Mouse (Mus musculus): ENCODE measurements around the gene Selenoo.
A peak's percentile ranks its signal among the peaks of the same experiment; 100 is the strongest.

Selenoo gene

DNA sequence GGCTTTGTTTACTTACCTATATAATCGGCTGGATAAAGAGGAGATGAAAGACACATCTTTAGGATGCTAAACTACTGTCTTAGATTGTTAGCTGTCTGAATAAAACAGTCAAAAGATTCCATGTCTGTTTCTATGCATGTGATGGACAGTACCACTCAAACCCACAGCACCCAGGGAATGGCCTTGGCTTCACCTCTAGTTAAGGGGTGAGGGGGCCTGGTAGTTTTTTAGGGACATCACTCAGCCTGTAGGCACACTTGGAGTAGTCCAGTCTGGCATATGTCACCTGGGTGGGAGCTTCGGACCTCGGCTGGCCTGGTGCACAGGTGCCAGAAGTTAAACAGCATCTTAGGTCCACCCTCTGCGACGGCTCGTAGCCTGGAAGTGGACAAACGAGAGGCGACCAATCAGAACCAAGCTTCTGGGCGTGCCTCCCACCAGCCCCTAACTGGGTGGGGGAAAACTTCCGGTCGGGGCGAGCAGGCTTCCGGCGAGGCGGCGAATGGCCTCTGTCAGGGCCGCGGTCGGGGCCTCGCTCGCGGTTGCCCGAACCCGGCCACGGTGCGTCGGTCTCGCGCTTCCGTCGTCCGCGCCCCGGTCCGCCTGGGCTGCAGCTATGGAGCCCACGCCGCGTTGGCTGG lies at the start of gene Selenoo:
TSS of gene Selenoo (plus strand) at position 478 of the 641 bp plus-strand sequence.
- DNase-seq (ENCODE audit: low read depth in 2 of 2, low spot score in 2 of 2), result peak; percentile 50 to 54

GRCm38 (mm10) chr15:89044381-89044780 lies 44.5 kb upstream of the Selenoo start:
- no peak for DNase-seq (ENCODE audit: low read depth in 2 of 2, low spot score in 2 of 2)

DNA sequence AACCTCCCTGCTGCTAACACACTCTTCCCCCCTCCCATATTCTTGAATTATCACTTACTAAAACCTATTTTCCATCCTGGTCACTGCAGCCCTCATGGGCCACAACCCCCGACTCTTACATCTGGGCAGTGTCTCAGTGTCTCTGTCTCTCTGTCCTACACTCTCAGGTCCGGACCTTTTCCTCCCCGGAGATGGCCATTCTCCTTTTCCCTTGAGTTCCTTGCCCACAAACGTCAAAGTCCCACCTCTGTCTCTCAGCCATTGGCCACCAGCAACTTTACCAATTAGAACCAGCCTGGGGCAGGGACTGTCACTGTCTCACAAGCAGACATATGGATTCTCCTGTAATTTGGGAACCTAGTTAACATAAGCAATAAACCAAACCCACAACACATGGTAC lies 42.5 kb upstream of the Selenoo start:
- no peak for DNase-seq (ENCODE audit: low read depth in 2 of 2, low spot score in 2 of 2)

GRCm38 (mm10) chr15:89054666-89055065 lies 34.2 kb upstream of the Selenoo start:
- DNase-seq (ENCODE audit: low read depth in 2 of 2, low spot score in 2 of 2), result no peak

DNA sequence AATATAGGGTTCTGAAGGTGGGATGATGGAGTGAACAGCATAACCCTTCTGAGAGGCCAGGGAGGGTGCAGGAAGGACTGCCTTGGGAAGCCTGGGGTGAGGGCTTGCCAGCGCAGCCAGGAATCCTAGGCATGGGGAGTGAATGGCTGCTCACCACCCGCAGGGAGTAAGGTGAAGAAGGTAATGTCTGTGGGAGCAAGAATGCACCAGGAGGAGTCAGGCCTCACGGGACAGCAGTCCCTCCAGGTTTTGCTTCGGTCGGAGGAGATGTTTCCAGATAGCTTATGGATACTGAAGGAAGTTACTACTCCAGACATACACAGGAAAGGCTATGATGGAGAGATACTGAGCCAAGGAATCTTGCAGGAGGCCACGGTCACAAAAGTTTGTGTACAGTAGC lies 30.1 kb upstream of the Selenoo start:
- no peak for DNase-seq (ENCODE audit: low read depth in 2 of 2, low spot score in 2 of 2)

- DNase-seq (ENCODE audit: low read depth in 2 of 2, low spot score in 2 of 2), result no peak
These were observed 29.5 kb upstream of the Selenoo start, which contains the start of gene Panx2 for GRCm38 (mm10) chr15:89059161-89059931. Gene Panx2, plus strand, starts transcription at chr15:89059734.

DNA sequence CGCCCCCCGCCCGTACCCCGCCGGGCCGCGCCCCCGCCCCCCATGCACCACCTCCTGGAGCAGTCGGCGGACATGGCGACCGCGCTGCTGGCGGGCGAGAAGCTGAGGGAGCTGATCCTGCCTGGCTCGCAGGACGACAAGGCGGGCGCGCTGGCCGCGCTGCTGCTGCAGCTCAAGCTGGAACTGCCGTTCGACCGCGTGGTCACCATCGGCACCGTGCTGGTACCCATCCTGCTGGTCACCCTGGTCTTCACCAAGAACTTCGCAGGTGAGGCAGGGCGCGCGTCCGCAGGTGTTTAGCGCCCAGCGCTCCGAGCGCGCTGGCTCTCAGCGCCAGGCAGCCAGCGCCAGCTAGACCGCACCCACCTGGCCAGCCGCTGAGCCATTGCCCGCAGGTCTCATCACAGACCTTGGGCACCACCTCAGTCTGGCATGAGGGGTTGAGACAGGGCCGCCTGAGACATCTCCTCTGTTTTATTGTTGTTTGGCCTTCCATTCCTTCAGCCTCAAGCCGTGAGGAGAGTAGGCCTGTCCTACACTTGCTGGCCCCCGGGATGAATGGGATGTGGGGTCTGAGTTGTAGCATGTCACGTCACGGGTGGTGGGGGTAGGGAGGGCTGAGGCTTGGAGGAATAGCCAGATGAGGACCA lies 28.7 kb upstream of the Selenoo start:
- no peak for DNase-seq (ENCODE audit: low read depth in 2 of 2, low spot score in 2 of 2)

- DNase-seq (ENCODE audit: low read depth in 2 of 2, low spot score in 2 of 2), result no peak
These were observed 27.9 kb upstream of the Selenoo start for GRCm38 (mm10) chr15:89060811-89061460.

DNA sequence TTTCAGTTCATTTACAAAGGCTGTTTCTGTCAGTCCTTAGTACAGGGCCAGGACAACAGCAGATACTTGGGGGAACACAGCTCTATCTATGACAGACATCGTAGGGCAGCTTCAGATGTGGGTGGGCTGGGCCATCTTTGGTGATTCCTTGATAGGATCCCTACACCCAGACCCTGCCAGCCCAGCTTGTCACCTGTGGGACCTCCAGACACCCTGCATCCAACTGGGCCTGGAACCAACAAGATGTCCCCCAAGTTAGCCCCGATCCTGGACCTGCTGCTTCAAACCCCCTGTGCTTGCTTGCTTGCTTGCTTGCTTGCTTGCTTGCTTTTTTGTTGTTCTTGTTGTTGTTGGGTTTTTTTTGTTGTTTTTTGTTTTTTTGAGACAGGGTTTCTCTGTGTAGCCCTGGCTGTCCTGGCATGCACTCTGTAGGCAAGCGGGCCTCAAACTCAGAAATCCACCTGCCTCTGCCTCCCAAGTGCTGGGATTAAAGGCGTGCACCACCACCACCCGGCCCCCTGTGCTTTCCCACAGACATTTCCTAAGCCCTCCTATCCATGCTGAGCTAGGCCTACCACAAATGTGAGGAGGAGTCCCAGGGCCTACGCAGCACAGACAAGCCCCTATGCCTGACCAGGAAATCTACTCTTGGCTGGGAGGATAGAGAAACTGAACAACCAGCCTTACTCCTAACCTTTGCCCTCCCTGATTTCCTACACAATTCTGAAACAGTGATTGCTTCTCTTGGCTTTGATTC lies 26.9 kb upstream of the Selenoo start:
- DNase-seq (ENCODE audit: low read depth in 2 of 2, low spot score in 2 of 2), result no peak

DNA sequence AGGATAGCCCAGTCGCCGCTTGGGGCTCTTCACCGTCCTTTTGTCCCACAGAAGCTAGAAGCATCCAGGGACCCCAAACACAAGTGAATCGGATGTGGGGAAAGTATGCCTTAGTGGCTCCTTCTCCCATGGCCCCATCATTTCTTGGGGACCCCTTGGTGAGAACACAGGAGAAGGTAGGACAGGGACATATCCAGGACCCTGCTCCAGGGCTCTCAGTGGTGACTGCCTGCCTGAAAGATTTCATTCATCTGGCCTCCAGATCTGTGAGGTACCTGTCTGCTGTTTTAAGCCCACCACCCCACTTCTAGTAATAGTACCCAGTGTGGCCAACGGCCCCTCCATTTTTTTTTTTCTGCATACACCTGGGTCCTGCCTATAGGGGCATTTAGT lies 26.4 kb upstream of the Selenoo start:
- DNase-seq (ENCODE audit: low read depth in 2 of 2, low spot score in 2 of 2), result no peak

DNA sequence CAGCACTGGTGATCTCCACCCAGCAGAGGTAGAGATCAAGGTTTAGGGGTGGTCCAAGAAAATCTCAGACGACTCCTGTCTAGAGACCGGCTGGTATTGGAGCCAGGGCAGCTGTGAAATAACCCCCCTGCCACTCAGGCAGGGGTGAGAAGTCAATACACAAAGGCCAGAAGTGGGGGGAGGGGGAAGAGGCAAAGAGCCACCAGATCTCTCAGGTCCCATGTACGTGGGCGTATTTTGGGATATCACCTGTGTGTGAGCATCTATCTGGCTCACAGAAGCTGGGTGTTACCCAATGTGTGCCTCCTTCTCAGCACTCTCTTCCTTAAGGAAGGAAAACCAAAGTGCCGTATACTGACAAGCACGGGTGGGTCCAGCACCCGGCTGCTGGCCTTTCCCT lies 25.9 kb upstream of the Selenoo start:
- DNase-seq (ENCODE audit: low read depth in 2 of 2, low spot score in 2 of 2), result no peak

DNA sequence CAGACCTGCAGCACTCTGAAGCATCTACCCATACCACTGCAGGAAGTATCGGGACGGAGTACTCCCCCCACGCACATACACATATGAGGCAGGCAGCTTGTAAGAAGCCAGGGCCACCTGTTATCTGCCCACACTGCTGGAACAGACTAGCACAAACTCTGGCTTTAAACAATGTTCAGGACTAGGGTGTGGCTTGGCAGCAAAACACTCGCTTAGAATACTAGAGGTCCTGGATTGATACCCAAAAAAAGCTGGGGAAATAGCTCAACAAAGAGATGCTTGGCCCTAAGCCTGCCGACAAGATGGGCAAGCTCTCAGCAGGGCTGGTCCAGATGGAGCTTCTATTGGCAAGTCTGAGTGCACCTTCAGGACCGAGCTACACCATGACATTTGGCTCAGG lies 25.3 kb upstream of the Selenoo start:
- no peak for DNase-seq (ENCODE audit: low read depth in 2 of 2, low spot score in 2 of 2)

GRCm38 (mm10) chr15:89064891-89065290 lies 24.0 kb upstream of the Selenoo start:
- DNase-seq (ENCODE audit: low read depth in 2 of 2, low spot score in 2 of 2), result no peak

- no peak for DNase-seq (ENCODE audit: low read depth in 2 of 2, low spot score in 2 of 2)
These were observed 21.3 kb upstream of the Selenoo start for GRCm38 (mm10) chr15:89067609-89068008.

DNA sequence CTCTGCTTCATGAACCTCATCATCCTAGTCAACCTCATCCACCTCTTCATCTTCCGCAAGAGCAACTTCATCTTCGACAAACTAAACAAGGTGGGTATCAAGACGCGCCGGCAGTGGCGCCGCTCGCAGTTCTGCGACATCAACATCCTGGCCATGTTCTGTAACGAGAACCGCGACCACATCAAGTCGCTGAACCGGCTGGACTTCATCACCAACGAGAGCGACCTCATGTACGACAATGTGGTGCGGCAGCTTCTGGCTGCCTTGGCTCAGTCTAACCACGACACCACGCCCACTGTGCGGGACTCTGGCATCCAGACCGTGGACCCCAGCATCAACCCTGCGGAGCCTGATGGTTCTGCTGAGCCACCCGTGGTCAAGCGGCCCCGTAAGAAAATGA lies 20.7 kb upstream of the Selenoo start:
- DNase-seq (ENCODE audit: low read depth in 2 of 2, low spot score in 2 of 2), result no peak

GRCm38 (mm10) chr15:89069336-89069840 lies 19.5 kb upstream of the Selenoo start:
- no peak for DNase-seq (ENCODE audit: low read depth in 2 of 2, low spot score in 2 of 2)

- no peak for DNase-seq (ENCODE audit: low read depth in 2 of 2, low spot score in 2 of 2)
These were observed 18.3 kb upstream of the Selenoo start for GRCm38 (mm10) chr15:89070606-89071005.

DNA sequence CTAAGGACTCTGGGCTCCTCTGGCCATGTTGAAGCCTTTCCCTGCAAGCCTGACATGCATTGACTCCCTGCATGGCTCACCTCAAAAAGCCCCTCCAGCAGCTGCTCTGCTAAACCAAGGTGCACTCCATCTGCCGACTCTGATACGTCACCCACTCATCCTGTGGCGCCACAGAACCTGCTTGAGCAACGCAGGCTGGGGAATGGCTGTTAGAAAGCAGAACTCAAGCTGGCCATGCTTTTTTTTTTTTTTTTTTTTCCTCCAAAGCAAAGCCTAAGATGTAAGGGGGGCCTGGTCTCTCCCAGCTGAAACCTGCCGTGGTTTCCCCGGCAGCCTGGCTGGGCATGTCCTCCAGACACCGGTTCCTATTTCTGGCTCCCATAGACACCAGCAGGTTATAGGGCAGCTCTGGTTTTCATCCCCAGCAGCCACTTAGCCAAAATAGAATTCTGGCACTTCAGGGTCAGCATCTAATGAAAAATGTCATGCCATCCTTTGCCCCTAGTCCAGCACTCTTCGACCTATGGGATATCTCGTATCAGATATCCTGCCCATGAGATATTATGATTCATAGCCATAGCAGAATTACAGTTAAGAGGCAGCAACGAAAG lies 14.8 kb upstream of the Selenoo start:
- DNase-seq (ENCODE audit: low read depth in 2 of 2, low spot score in 2 of 2), result no peak

DNA sequence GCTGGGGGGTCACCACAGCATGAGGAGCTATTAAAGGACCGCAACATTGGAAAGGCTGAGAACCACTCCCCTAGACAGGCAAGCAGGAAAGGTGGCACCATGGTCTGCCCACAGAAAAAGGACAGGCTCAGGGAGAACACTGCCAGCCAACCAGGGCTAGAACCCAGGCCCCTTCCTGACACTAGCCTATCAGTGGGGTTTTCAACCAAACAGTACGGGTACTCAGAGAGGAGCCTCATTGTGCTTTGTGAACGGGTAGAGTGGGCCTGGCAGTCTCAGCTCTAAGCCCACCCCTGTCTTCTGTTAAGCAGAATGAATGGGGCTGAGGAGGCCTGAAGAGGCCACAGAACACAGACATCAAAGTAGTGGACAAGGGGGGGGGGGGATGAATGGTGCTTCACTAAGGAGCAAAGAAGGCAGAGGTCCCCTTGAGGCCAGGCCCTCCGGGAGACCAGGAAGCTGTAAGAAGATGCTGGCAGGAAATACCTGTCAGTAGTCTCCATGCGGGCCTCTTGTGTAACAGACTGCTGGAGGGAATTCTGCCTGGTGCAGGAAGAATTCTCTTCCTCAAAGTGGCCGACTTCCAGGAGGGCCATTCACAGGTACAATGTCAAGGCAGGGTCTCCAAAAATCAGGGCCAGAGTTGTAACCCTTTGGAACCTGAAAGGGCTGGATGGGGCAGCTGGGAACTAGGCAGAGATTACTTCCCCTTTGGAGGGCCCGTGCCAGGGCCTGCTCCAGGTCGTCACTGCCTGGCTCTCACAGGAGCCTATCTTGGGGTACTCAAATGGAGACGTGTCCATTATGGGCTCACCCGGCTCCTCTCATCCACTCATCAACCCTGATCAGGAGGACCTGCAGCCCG lies 14.0 kb upstream of the Selenoo start, which contains the start of gene Trabd:
TSS of gene Trabd (plus strand) at position 512 of the 865 bp plus-strand sequence.
- DNase-seq (ENCODE audit: low read depth in 2 of 2, low spot score in 2 of 2), result no peak

All from CD8-positive naive resting alpha-beta T cell, adult 2 months (primary cell).